Mouse (Mus musculus) hematopoietic stem cell, adult 5-6 weeks (primary cell): Measurements from ENCODE around the gene Ly6g6e. TPM values are rescaled to one million over a fixed set of nuclear protein-coding genes. Genes with fewer than 3 reads are reported as not detected.

Source experiments
- ATAC-seq, 2 experiments: fragments of 125-278 bp in 1 of 2; replicated peaks in 1 of 2; 2 replicates each; pipeline ENCODE4 v1.8.0; 2016 to 2017; ENCODE audit warnings: inconsistent platforms in 2 of 2, mild to moderate bottlenecking in 2 of 2, moderate number of reproducible peaks in 2 of 2, low read depth in 1 of 2, moderate TSS enrichment in 1 of 2; ENCODE audit not compliant: low FRiP score in 2 of 2, poor library complexity in 2 of 2, severe bottlenecking in 2 of 2, insufficient read depth in 1 of 2, low TSS enrichment in 1 of 2
- total RNA-seq: library from RNA; stranded (forward); fragments of 172-1452, 232-1000 nt; gene quantifications from 2 replicates; pipeline ENCODE4 v1.2.3, GENCODE M21; 2017

Gene Ly6g6e
- total RNA-seq, 1 experiment from 2014 or later: not detected

DNA sequence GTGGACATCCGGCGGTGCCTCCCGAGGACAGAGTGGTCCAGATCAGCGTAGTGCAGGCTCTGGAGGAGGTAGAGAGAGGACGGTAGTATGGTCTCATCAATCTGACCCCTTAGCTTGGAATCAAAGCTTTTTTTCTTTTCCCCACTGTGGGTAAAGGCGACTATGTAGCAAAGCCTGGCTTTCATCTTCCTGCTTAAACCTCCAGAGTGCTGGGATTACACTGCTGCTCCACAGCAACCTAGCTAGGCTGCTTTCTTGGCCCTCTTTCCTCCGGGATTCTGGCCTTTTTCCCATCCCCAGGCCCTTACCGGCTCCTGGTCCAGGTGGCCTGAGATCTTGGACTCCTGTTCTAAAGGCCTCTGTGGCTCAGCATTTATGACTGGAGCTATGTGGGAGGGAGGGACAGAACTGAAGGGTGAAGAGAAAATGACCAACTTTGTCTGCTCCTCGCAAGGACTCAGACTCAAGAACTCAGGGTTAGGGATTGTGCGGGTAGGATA is 12.3 kb upstream of the Ly6g6e start:
- ATAC-seq: no peak

GRCm38 (mm10) chr17:35064951-35065947 is 11.5 kb upstream of the Ly6g6e start, which contains the start of gene Ly6g6c:
Gene Ly6g6c, plus strand, starts transcription at chr17:35065388.
- peak; percentile 33 to 40; a peak in 2 of 4 replicates for ATAC-seq

- ATAC-seq: no peak
Measured at GRCm38 (mm10) chr17:35066084-35066483, 10.6 kb upstream of the Ly6g6e start, which contains the start of gene Mpig6b. Gene Mpig6b, minus strand, starts transcription at chr17:35066184.

GRCm38 (mm10) chr17:35068213-35068914 is 8.3 kb upstream of the Ly6g6e start:
- ATAC-seq: no peak

- ATAC-seq: no peak
Measured at GRCm38 (mm10) chr17:35070556-35071229, 6.0 kb upstream of the Ly6g6e start.

GRCm38 (mm10) chr17:35071454-35071853 is 5.2 kb upstream of the Ly6g6e start:
- no peak for ATAC-seq

DNA sequence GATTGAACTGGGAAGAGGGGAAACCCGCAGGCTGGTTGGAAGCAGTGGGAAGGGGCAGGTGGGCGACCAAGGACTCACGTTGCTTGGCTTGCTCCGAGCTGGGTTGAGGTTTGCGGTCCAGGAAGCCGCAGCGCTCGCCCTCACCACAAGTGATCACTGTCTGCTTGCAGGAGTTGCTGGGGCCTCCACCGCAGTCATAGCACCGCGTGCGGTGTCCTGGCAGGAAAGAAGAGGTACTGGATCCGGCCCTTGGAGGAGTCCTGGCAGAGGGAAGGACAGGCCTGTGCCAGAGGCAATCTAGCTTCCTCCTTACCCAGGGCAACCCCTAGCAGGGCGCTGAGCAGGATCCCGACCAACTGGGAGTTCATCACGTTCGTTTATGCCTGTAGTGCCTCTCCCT is 2.6 kb upstream of the Ly6g6e start:
- ATAC-seq: peak; percentile 31 to 35; a peak in 2 of 4 replicates

DNA sequence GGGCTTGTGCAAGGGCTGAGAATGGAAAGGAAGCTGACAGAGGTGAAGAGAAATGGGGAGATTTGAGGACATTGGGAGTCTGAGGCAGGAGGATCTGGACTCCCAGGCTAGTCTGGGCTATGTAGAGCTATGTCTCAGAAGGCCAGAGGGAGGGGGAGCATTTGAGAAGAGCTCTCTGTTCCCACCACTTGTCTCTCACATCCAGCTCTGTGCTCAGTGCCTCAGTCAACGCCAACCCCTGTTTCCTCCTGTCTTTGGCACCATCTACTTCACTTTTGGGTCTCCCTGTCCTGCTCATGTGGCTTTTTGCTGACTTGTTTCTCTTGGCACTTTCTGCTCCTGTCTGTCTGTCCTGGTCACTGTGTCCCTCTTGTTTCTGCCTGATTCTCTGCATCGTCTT is 583 bp downstream of the Ly6g6e start:
- ATAC-seq: no peak

- ATAC-seq: peak; percentile 42 to 59; a peak in 2 of 4 replicates
Measured at GRCm38 (mm10) chr17:35077786-35078233, 1.1 kb downstream of the Ly6g6e start, which contains the start of gene Ly6g6d. Gene Ly6g6d, minus strand, starts transcription at chr17:35078065.

DNA sequence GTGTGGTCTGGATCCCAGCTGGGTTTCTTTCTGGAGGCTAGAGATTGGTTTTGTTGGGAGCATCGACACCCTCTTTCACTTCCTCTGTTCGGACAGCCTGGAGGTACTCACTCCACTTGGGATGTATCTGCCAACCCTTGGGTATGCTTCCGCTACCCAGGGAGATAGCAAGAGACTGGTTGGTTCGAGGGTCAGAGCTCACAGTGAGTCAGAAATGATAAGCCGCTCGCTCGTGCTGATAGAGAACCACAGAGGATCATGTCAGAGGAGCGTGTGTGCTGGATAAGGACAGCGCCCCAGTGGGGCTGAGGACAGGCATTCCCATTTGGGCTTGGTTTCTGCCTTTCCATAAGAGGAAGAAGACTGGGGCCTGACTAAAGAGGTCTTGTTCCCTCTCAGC is 3.1 kb downstream of the Ly6g6e start:
- ATAC-seq: no peak; a peak in 1 of 4 replicates

DNA sequence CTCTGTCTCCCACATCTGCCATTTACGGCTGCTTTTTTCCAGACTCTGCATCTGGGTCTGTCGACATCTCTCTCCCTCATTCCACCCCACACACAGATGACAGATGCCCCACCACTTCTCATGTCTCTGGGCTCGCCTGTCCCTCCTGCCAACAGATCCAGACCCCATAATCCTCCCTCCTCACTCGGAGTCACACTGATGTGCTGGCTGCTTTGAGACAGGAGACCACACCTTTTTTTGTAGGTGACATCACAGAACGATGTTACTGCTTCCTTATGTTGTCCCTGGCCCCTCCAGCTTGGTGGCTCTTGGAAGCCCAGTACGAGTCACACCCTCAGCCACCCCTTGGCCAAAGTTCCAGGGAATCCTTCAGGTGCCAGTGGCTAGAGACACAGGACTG is 3.5 kb downstream of the Ly6g6e start:
- ATAC-seq: no peak

DNA sequence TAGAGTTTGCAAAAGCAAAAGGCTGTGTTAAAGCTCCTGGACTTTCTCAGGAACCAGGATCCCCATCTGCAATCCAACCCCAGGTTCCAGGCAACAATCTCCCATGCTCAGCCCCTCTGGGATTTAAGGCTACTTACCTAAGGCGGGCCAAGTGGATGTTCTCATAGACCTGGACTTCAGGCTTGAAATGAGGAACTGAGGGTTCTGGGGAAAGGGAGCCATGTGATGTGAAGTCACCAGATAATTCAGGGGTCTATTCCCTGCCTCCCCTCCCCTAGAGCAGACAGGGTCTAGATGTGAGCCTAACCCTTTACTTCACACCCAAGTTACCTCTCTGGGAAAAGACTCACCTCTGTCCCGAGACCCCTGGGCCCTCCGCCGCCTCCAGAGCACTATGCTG is 4.0 kb downstream of the Ly6g6e start:
- ATAC-seq: no peak

DNA sequence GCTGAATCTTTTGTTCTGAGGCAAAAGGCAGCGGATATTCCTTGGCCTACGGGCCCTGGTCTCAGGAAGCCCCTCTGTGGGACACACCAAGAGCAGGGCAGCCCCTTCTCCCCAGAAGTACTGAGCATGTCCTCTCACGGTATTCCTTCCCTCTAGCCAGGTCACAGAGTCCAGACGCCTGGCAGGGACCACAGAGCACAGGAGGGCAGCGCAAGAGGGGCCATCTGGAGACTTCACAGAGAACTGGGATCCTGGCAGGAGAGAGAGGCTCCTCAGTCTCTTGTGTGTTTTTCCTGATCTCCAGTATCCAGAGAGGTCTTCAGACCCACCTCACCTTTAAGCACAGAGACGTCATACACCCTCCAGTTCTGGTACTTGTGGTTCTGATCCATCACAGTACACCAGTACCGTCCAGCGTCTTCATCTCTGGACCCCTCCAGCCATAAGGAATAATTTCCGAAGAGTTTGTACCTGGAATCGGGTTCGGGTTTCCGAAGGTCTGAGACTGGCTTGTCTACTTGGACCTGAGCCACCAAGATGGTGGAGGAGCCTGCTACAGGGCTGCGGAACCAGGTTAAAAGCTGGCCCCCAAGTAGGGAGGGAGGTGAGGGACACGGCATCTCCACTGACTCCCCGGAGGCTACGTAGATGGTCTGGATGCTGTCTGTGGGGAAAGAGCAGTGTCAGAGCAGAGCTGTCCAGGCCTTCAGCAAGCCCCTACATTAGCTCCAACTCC is 6.3 kb downstream of the Ly6g6e start:
- no peak for ATAC-seq

GRCm38 (mm10) chr17:35083929-35084497 is 7.3 kb downstream of the Ly6g6e start:
- ATAC-seq: no peak

- ATAC-seq: no peak
Measured at GRCm38 (mm10) chr17:35085208-35085865, 8.6 kb downstream of the Ly6g6e start, which contains the start of gene Ly6g6f. Gene Ly6g6f, minus strand, starts transcription at chr17:35085610.

GRCm38 (mm10) chr17:35088151-35088550 is 11.4 kb downstream of the Ly6g6e start:
- ATAC-seq: no peak
